Comparison of ENCODE assay signal across 21 mouse cellular contexts in genomic region chr11:56341040-56341439, GRCm38 (mm10).
DNase-seq lines count a peak whose midpoint lies in the region; ATAC-seq and TF ChIP-seq lines count a peak whose summit lies in the region.
"Had no signal": no experiment of that assay in that cellular context is flagged by ENCODE, and none has a peak within 500 bp of the region (broad histone marks: within the 10 kb centered on the region; RNA-seq: fewer than 3 reads in every experiment).

No protein-coding gene starts in this region.

- no peak for TF ChIP-seq EP300 in lung, postnatal 0 days (IDR thresholded peaks at IDR 0.05)

- 69% methylated on average over 2 of the region's 2 CpGs for WGBS in forebrain, embryonic 14.5 days
- WGBS in forebrain, postnatal 0 days: 56% methylated on average over 2 of the region's 2 CpGs
- WGBS in lung, embryonic 14.5 days: 53% methylated on average over 2 of the region's 2 CpGs
- WGBS in lung, postnatal 0 days: 61% methylated on average over 2 of the region's 2 CpGs
- 54% methylated on average over 2 of the region's 2 CpGs for WGBS in lung, adult 2 months

- H3K27me3 ChIP-seq in forebrain, embryonic 14.5 days (replicated peaks; ENCODE audit: control insufficient read depth, insufficient read depth, low read length): no peaks in the 10 kb centered on the region
- H3K27me3 ChIP-seq in forebrain, postnatal 0 days (ENCODE audit: insufficient read depth, low read length): no peaks in the 10 kb centered on the region
- no peaks in the 10 kb centered on the region for H3K27me3 ChIP-seq in lung, embryonic 14.5 days (ENCODE audit: insufficient read depth, low read length)
- no peaks in the 10 kb centered on the region for H3K27me3 ChIP-seq in lung, postnatal 0 days (replicated peaks; ENCODE audit: insufficient read depth, low read length)
- H3K27me3 ChIP-seq in myocyte (ENCODE audit: control insufficient read depth, insufficient read depth, insufficient read length): no peaks in the 10 kb centered on the region
- H3K27me3 ChIP-seq: forebrain, embryonic 13.5 days; hindbrain, embryonic 12.5 days; hindbrain, embryonic 15.5 days had no signal

- no peak for TF ChIP-seq CTCF in forebrain, postnatal 0 days (IDR thresholded peaks at IDR 0.05; ENCODE audit: low read depth)
- TF ChIP-seq CTCF in lung, embryonic 14.5 days (IDR thresholded peaks at IDR 0.05; ENCODE audit: low read depth): no peak
- TF ChIP-seq CTCF in lung, postnatal 0 days (IDR thresholded peaks at IDR 0.05): no peak
- TF ChIP-seq CTCF in lung, adult 2 months (IDR thresholded peaks at IDR 0.05; ENCODE audit: insufficient read depth, low read length): no peak

- no peak for TF ChIP-seq POLR2A in lung, adult 2 months (IDR thresholded peaks at IDR 0.05; ENCODE audit: borderline replicate concordance, extremely low read depth, low read depth, low read length)
- no peak for TF ChIP-seq POLR2A in myocyte (IDR thresholded peaks at IDR 0.05; ENCODE audit: insufficient read length, low read depth)

- H3K9ac ChIP-seq in forebrain, embryonic 14.5 days (ENCODE audit: low read length): no peak overlapping the region
- no peak overlapping the region for H3K9ac ChIP-seq in forebrain, postnatal 0 days
- H3K9ac ChIP-seq in lung, embryonic 14.5 days: no peak overlapping the region
- no peak overlapping the region for H3K9ac ChIP-seq in lung, postnatal 0 days (replicated peaks; ENCODE audit: low read depth)
- H3K9ac ChIP-seq: forebrain, embryonic 13.5 days; hindbrain, embryonic 12.5 days; hindbrain, embryonic 15.5 days had no signal

- H3K4me2 ChIP-seq in forebrain, embryonic 14.5 days (ENCODE audit: low read length): no peak overlapping the region
- no peak overlapping the region for H3K4me2 ChIP-seq in forebrain, postnatal 0 days (ENCODE audit: low read depth)
- H3K4me2 ChIP-seq in lung, embryonic 14.5 days: no peak overlapping the region
- H3K4me2 ChIP-seq in lung, postnatal 0 days (replicated peaks; ENCODE audit: low read depth, low read length): no peak overlapping the region
- peak overlapping the region; percentile 68 for H3K4me2 ChIP-seq in myocyte (ENCODE audit: low read depth)
- H3K4me2 ChIP-seq: forebrain, embryonic 13.5 days; heart, embryonic 11.5 days; hindbrain, embryonic 12.5 days; hindbrain, embryonic 15.5 days had no signal

- H3K79me2 ChIP-seq in myocyte (ENCODE audit: control insufficient read depth, insufficient read depth): no peaks in the 10 kb centered on the region

- no peak overlapping the region for H3ac ChIP-seq in myocyte (ENCODE audit: control insufficient read depth, insufficient read length)

- no peaks in the 10 kb centered on the region for H3K9me3 ChIP-seq in forebrain, embryonic 14.5 days (replicated peaks; ENCODE audit: control insufficient read depth, low read length)
- H3K9me3 ChIP-seq in forebrain, postnatal 0 days (ENCODE audit: low read length): no peaks in the 10 kb centered on the region
- H3K9me3 ChIP-seq in lung, embryonic 14.5 days (ENCODE audit: low read depth, low read length): no peaks in the 10 kb centered on the region
- no peaks in the 10 kb centered on the region for H3K9me3 ChIP-seq in lung, postnatal 0 days (ENCODE audit: low read length)
- H3K9me3 ChIP-seq: forebrain, embryonic 13.5 days; hindbrain, embryonic 12.5 days; hindbrain, embryonic 15.5 days had no signal

- DNase-seq in forebrain, embryonic 14.5 days (ENCODE audit: low spot score): peak; percentile 25
- DNase-seq in forebrain, postnatal 0 days: no peak
- peak; percentile 20 for DNase-seq in lung, embryonic 14.5 days
- no peak for DNase-seq in lung, postnatal 10 days
- DNase-seq in lung, postnatal 0 days (ENCODE audit: low spot score): peak; percentile 6
- no peak for DNase-seq in lung, adult 2 months
- no peak for DNase-seq in layer of hippocampus, adult 9-11 months
- DNase-seq: adrenal gland, adult 2 months; adrenal gland, postnatal 14 days; cerebellum, adult 11-12 months; cerebellum, adult 8-10 months; cerebellum, postnatal 10 days; gastrocnemius, adult 2 months; gastrocnemius, postnatal 14 days; heart, adult 11 months had no signal

- no peak overlapping the region for H3K4me3 ChIP-seq in forebrain, embryonic 14.5 days (ENCODE audit: low read depth, low read length)
- H3K4me3 ChIP-seq in forebrain, postnatal 0 days (ENCODE audit: low read depth, low read length): no peak overlapping the region
- no peak overlapping the region for H3K4me3 ChIP-seq in lung, embryonic 14.5 days (ENCODE audit: low read depth, low read length)
- H3K4me3 ChIP-seq in lung, postnatal 0 days (ENCODE audit: low read depth, low read length): no peak overlapping the region
- H3K4me3 ChIP-seq in lung, adult 2 months (replicated peaks; ENCODE audit: extremely low read depth, low read depth, low read length): no peak overlapping the region
- H3K4me3 ChIP-seq in myocyte: no peak overlapping the region
- H3K4me3 ChIP-seq: forebrain, embryonic 13.5 days; gastrocnemius, adult 2 months; hindbrain, embryonic 12.5 days; hindbrain, embryonic 15.5 days had no signal

- no peak overlapping the region for H3K27ac ChIP-seq in forebrain, embryonic 14.5 days (ENCODE audit: low read depth, low read length)
- no peak overlapping the region for H3K27ac ChIP-seq in forebrain, postnatal 0 days (ENCODE audit: low read depth, low read length)
- H3K27ac ChIP-seq in lung, embryonic 14.5 days (ENCODE audit: low read depth): no peak overlapping the region
- no peak overlapping the region for H3K27ac ChIP-seq in lung, postnatal 0 days (ENCODE audit: low read length)
- H3K27ac ChIP-seq: forebrain, embryonic 13.5 days; gastrocnemius, adult 2 months; hindbrain, embryonic 12.5 days; hindbrain, embryonic 15.5 days had no signal

- no peaks in the 10 kb centered on the region for H3K4me1 ChIP-seq in forebrain, embryonic 14.5 days (ENCODE audit: control insufficient read depth, insufficient read depth, low read length)
- 0 out of 2 replicates have a peak, but pooled peaks cover 4% of the 10 kb centered on the region for H3K4me1 ChIP-seq in forebrain, postnatal 0 days (ENCODE audit: insufficient read depth)
- no peaks in the 10 kb centered on the region for H3K4me1 ChIP-seq in lung, embryonic 14.5 days (ENCODE audit: insufficient read depth)
- no peaks in the 10 kb centered on the region for H3K4me1 ChIP-seq in lung, postnatal 0 days (ENCODE audit: insufficient read depth, low read depth, low read length)
- H3K4me1 ChIP-seq in lung, adult 2 months (ENCODE audit: control insufficient read depth, insufficient read depth, low read length): no peaks in the 10 kb centered on the region; the same call in 1 of the 2 replicates
- H3K4me1 ChIP-seq: forebrain, embryonic 13.5 days; hindbrain, embryonic 12.5 days; hindbrain, embryonic 15.5 days had no signal

- no peak; the same call in 1 of the 2 replicates for ATAC-seq in forebrain, embryonic 14.5 days
- ATAC-seq in forebrain, postnatal 0 days: no peak
- ATAC-seq in lung, embryonic 14.5 days (ENCODE audit: insufficient read depth): peak; percentile 38; the same call in 1 of the 2 replicates
- no peak for ATAC-seq in lung, postnatal 0 days
- ATAC-seq: CD4-positive, CD25-positive, alpha-beta regulatory T cell, adult 4 months; forebrain, embryonic 13.5 days had no signal

- no peaks in the 10 kb centered on the region for H3K36me3 ChIP-seq in forebrain, embryonic 14.5 days (ENCODE audit: control insufficient read depth, insufficient read depth, low read length)
- H3K36me3 ChIP-seq in forebrain, postnatal 0 days (ENCODE audit: insufficient read depth): no peaks in the 10 kb centered on the region
- H3K36me3 ChIP-seq in lung, embryonic 14.5 days (ENCODE audit: insufficient read depth): no peaks in the 10 kb centered on the region
- no peaks in the 10 kb centered on the region for H3K36me3 ChIP-seq in lung, postnatal 0 days (ENCODE audit: insufficient read depth, low read length)
- H3K36me3 ChIP-seq in myocyte (ENCODE audit: control insufficient read depth, insufficient read depth): no peaks in the 10 kb centered on the region
- H3K36me3 ChIP-seq: hindbrain, embryonic 12.5 days; hindbrain, embryonic 15.5 days had no signal

TF ChIP-seq in myocyte, 11 proteins besides CTCF, POLR2A, EP300 and RAD21:
- TF ChIP-seq POLR2AphosphoS2 (IDR thresholded peaks at IDR 0.05; ENCODE audit: insufficient read length, low read depth) (no peak), TCF12 (IDR thresholded peaks at IDR 0.05; ENCODE audit: insufficient read depth, poor library complexity, severe bottlenecking) (no peak), REST (IDR thresholded peaks at IDR 0.05; ENCODE audit: insufficient read depth, insufficient read length) (no peak), MYOD1 (IDR thresholded peaks at IDR 0.05; ENCODE audit: control insufficient read depth in 1 of 3, insufficient read length in 2 of 3, low read depth in 2 of 3) (peak in 1 of 3 experiments; percentile 12), USF1 (IDR thresholded peaks at IDR 0.05; ENCODE audit: low read depth) (no peak), CEBPB (IDR thresholded peaks at IDR 0.05; ENCODE audit: insufficient read depth, poor library complexity, severe bottlenecking) (no peak)

Comparison
In these comparisons a context has a peak if more than half of its experiments do, and no peak if none do; other contexts are left out.
1. DNase-seq: peak in forebrain, embryonic 14.5 days (single experiment), lung, embryonic 14.5 days (single experiment) and lung, postnatal 0 days (single experiment); none in forebrain, postnatal 0 days (single experiment), lung, postnatal 10 days (single experiment), lung, adult 2 months (single experiment) and layer of hippocampus, adult 9-11 months (single experiment).